Mouse (Mus musculus) kidney, adult 2 months (tissue): ENCODE data around the gene Dscam. TPM values are rescaled to one million over a fixed set of nuclear protein-coding genes. Genes with fewer than 3 reads are reported as not detected.

ENCODE experiments used
- DNase-seq: peaks from one replicate; pipeline ENCODE4 v3.0.0; 2021
- H3K27ac ChIP-seq: fragments of 200-500 bp; 2 replicates; pipeline ENCODE4 v1.5.1; 2012; ENCODE audit warnings: low read depth, low read length, control low read depth, inconsistent platforms; ENCODE audit not compliant: insufficient read depth
- H3K27me3 ChIP-seq: fragments of 200-500 bp; replicated peaks from 2 replicates; pipeline ENCODE4 v1.6.1; 2012; ENCODE audit warnings: mild to moderate bottlenecking, moderate library complexity, low read length, inconsistent platforms; ENCODE audit not compliant: control insufficient read depth, insufficient read depth
- H3K36me3 ChIP-seq: fragments of 200-500 bp; 2 replicates; pipeline ENCODE4 v1.6.1; 2012; ENCODE audit warnings: mild to moderate bottlenecking, moderate library complexity, low read length, inconsistent platforms; ENCODE audit not compliant: control insufficient read depth, insufficient read depth
- H3K4me1 ChIP-seq: fragments of 200-500 bp; 2 replicates; pipeline ENCODE4 v1.6.1; 2011; ENCODE audit warnings: low read length; ENCODE audit not compliant: control insufficient read depth, insufficient read depth
- H3K4me3 ChIP-seq: fragments of 200-500 bp; 2 replicates; pipeline ENCODE4 v1.5.1; 2011; ENCODE audit warnings: mild to moderate bottlenecking, low read depth, low read length, control low read depth; ENCODE audit not compliant: insufficient read depth
- CTCF ChIP-seq: fragments of 200-500 bp; conservative IDR thresholded peaks from 2 replicates; pipeline ENCODE4 v1.5.1; 2011; ENCODE audit warnings: low read depth, mild to moderate bottlenecking, control low read depth, low read length, moderate library complexity, mixed read lengths; ENCODE audit not compliant: insufficient read depth, insufficient read length
- POLR2A ChIP-seq: fragments of 200-500 bp; IDR thresholded peaks from one replicate; pipeline ENCODE4 v1.6.1; 2011; ENCODE audit warnings: low read depth, low read length, control low read depth
- WGBS: fragments of 180-500 bp; shearing (Covaris S2); methylation state at CpG from one replicate; pipeline ENCODE4 v1.1.7; 2018; 5-methylcytosine and 5-hydroxymethylcytosine counted together
- polyA plus RNA-seq: library from polyadenylated mRNA; depleted of rRNA; stranded (reverse); fragments of >200 nt; gene quantifications from 2 replicates; pipeline ENCODE4 v1.2.3, GENCODE M21; 2012; rRNA removed

Dscam gene
- polyA plus RNA-seq, 1 experiment = 0.06 TPM

- H3K27me3 ChIP-seq = no peaks in the 10 kb centered on the region
- peak; percentile 21 for DNase-seq
- WGBS = 48% methylated on average over 2 of the region's 2 CpGs
- H3K27ac ChIP-seq = no peak overlapping the region
- no peaks in the 10 kb centered on the region for H3K36me3 ChIP-seq
- H3K4me1 ChIP-seq = peaks cover 3% of the 10 kb centered on the region; the same call in 1 of the 2 replicates
- no peak for TF ChIP-seq POLR2A
- no peak for TF ChIP-seq CTCF
- H3K4me3 ChIP-seq = no peak overlapping the region
Measured at GRCm38 (mm10) chr16:96541056-96541455, 629.5 kb downstream of the Dscam start.

Other genes with a start within 250 kb of the Dscam start
- gene Bace2, start 186.0 kb upstream of the Dscam start, polyA plus RNA-seq = 1.6 and 1.7 TPM in 2 replicates